Mouse (Mus musculus): Measurements from ENCODE around the gene Fastkd5.
"Not testable (repeated sequence)": the region's sequence is repeated elsewhere in the genome, so short reads cannot be mapped to it uniquely, and the experiment has no call there.

Gene Fastkd5

DNA sequence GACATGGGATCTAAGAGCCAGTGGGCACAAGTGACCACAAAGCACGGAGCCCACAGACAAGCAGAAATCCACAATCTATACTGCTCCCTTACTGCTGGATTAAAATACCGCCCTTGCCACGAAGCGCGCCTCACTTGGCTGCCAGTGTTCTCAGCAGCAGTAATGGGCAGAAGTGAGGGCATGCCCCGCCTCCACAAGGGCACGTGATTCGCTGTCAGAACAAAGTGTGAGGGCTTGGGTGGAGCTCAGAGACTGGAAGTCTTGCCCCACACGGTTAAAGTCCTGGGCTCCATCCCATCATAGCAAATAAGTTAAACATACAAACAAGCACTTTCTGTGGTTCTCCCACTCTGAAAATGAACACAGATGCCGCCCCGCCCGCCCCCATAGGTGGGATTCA, 52.2 kb downstream of the Fastkd5 start:
- DNase-seq (ENCODE audit: low spot score in 2 of 2) = peak in 1 of 2 experiments; percentile 74

GRCm38 (mm10) chr2:130577021-130577420, 52.8 kb downstream of the Fastkd5 start:
- DNase-seq (ENCODE audit: low spot score in 2 of 2) = no peak

GRCm38 (mm10) chr2:130576564-130576963, 53.3 kb downstream of the Fastkd5 start:
- not testable (repeated sequence) for DNase-seq (ENCODE audit: low spot score in 2 of 2)

DNA sequence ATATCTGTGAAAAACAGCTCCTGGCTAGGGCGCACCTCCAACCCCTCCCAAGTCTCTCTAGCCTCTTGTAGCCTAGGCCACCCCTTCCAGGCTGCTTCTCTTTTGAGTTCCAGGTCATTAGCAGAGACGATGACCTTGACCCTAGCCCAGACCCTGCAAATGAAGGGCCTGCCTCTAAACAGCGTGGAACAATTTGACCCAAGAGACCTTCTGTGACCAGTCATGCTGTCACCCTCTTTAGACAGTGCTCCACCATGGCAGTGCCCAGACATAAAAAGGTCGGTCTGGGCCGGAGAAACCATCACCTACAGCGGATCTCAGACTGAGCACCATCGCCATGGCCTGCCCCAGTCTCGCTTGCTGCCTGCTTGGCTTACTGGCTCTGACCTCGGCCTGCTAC, 54.0 kb downstream of the Fastkd5 start, which contains the start of gene Oxt:
Gene Oxt, plus strand, starts transcription at position 301 of the 400 bp plus-strand sequence.
- no peak for DNase-seq (ENCODE audit: low spot score in 2 of 2)

DNA sequence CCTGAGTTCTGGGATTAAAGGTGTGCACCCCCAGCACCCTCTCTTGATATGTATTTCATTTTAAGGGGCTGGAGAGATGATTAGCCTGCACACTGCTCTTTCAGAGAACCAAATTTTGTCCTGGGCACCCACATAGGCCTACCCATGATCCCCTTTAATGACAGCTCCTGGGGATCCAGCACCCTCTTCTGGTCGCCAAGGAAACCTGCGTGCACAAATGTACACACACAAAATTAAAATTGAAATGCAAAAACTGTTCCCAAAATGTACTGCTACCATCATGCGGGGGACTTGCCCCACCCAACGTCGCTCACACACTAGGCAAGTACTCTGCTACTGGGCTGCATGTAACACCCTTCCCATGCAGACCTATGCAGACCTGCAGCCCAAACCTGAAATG, 54.9 kb downstream of the Fastkd5 start:
- no peak for DNase-seq (ENCODE audit: low spot score in 2 of 2)

- no peak for DNase-seq (ENCODE audit: low spot score in 2 of 2)
Measured at GRCm38 (mm10) chr2:130569926-130570325, 59.9 kb downstream of the Fastkd5 start.

DNA sequence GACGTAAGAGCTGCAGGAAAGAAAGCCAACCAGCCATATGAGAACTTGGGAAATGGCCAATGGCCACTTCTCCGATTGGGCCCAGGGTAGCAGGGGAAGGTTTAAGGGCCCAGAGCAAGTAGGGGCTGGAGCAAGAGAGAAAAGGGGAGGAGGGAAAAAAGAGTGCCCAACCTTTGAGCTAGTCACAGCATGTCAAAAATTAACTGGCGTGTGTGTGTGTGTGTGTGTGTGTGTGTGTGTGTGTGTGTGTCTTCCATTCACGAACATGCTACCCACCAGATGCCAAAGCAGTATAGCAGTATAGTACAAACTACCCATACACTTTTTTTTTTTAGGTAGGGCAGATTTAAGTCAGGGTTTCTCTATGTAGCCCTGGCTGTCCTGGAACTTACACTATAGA, 60.9 kb downstream of the Fastkd5 start:
- no peak for DNase-seq (ENCODE audit: low spot score in 2 of 2)

DNA sequence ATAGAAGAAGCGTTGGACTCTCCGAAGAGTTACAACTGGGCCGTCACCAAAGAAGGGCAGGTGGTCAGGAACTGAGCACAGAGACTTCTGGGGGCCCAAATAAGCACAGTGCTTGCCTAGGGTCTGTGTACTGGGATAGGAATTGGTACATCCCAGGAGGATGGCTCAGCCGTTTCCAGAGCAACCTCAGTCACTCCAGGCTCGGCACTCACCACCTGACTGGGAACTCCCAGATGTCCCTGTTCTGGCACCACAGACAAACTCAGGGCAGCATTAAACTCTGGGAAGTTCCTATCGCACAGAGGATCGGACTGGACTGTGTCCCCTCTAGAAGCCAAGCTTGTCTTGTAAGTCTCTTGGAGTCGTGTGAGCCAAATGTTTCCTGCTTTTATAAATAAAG, 64.8 kb downstream of the Fastkd5 start:
- no peak for DNase-seq (ENCODE audit: low spot score in 2 of 2)

DNA sequence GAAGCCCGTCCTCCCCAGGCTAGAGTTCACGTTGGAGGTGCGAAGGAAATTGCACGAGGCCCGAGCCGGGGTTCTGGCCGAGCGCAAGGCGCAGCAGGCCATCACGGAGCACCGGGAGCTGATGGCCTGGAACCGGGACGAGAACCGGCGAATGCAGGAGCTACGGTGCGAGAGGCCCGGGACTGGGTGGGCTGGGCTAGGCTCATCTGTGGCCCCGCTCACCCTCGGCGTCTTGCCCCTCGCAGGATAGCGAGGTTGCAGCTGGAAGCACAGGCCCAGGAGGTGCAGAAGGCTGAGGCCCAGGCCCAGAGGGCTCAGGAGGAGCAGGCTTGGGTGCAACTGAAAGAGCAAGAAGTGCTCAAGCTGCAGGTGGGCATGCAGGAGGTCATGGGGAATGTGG, 65.8 kb downstream of the Fastkd5 start:
- no peak for DNase-seq (ENCODE audit: low spot score in 2 of 2)

All from spleen, postnatal 10 days (tissue).